Mouse (Mus musculus) monocyte, adult 2 months (primary cell): ENCODE measurements around the gene Ggn.
"Not testable (repeated sequence)": the region's sequence is repeated elsewhere in the genome, so short reads cannot be mapped to it uniquely, and the experiment has no call there.

Source experiments
- DNase-seq, 2 experiments: peaks; one replicate each; pipeline ENCODE4 v3.0.0; 2022; ENCODE audit warnings: low spot score in 2 of 2, low read depth in 1 of 2

The Ggn gene

GRCm38 (mm10) chr7:29158264-29158663 is 11.7 kb upstream of the Ggn start:
- no peak for DNase-seq

GRCm38 (mm10) chr7:29162294-29162693 is 7.7 kb upstream of the Ggn start:
- no peak for DNase-seq

GRCm38 (mm10) chr7:29162750-29163525 is 7.1 kb upstream of the Ggn start:
- DNase-seq: no peak

- no peak for DNase-seq
Observed at GRCm38 (mm10) chr7:29167656-29168055, 2.4 kb upstream of the Ggn start.

GRCm38 (mm10) chr7:29168121-29168695 is 1.8 kb upstream of the Ggn start:
- no peak for DNase-seq

GRCm38 (mm10) chr7:29168791-29169230 is 1.2 kb upstream of the Ggn start:
- no peak for DNase-seq

- DNase-seq: no peak
Observed at GRCm38 (mm10) chr7:29169231-29170065, 562 bp upstream of the Ggn start.

GRCm38 (mm10) chr7:29170755-29171561 is 948 bp downstream of the Ggn start:
- DNase-seq: peak in 1 of 2 experiments; percentile 69

- no peak for DNase-seq
Observed at GRCm38 (mm10) chr7:29171562-29172097, 1.6 kb downstream of the Ggn start.

GRCm38 (mm10) chr7:29172390-29173016 is 2.5 kb downstream of the Ggn start:
- no peak for DNase-seq

- DNase-seq: no peak
Observed at GRCm38 (mm10) chr7:29178106-29178505, 8.1 kb downstream of the Ggn start.

GRCm38 (mm10) chr7:29179323-29179722 is 9.3 kb downstream of the Ggn start:
- peak; percentile 40 to 54 for DNase-seq

GRCm38 (mm10) chr7:29180077-29180853 is 10.3 kb downstream of the Ggn start, which contains the start of gene Psmd8:
Psmd8 (minus strand) TSS chr7:29180701.
- peak; percentile 93 to 96 for DNase-seq

- no peak for DNase-seq
Observed at GRCm38 (mm10) chr7:29180854-29181236, 10.8 kb downstream of the Ggn start.

GRCm38 (mm10) chr7:29181323-29181722 is 11.3 kb downstream of the Ggn start:
- DNase-seq: not testable (repeated sequence)

GRCm38 (mm10) chr7:29194230-29194629 is 24.2 kb downstream of the Ggn start:
- DNase-seq: not testable (repeated sequence)

GRCm38 (mm10) chr7:29202577-29202976 is 32.6 kb downstream of the Ggn start:
- DNase-seq: no peak

- DNase-seq: peak in 1 of 2 experiments; percentile 15
Observed at GRCm38 (mm10) chr7:29211013-29211412, 41.0 kb downstream of the Ggn start.
